Mouse (Mus musculus): ENCODE measurements around the gene Ctnnb1.

Ctnnb1 gene

GRCm38 (mm10) chr9:121005961-121006360 lies 76.9 kb downstream of the Ctnnb1 start:
- no peak for DNase-seq
